Mouse (Mus musculus) embryo, embryonic 11.5 days (tissue): ENCODE data around the gene Nras.

ENCODE experiments used
- DNase-seq: peaks from one replicate; pipeline ENCODE4 v3.0.0-alpha.2; 2012; ENCODE audit warnings: low read depth, low spot score

Gene Nras

GRCm38 (mm10) chr3:103098662-103099061, 40.6 kb downstream of the Nras start:
- no peak for DNase-seq

- DNase-seq: no peak
Observed at GRCm38 (mm10) chr3:103099667-103100066, 41.6 kb downstream of the Nras start.

- DNase-seq: no peak
Observed at GRCm38 (mm10) chr3:103100735-103101134, 42.6 kb downstream of the Nras start.

GRCm38 (mm10) chr3:103101194-103101593, 43.1 kb downstream of the Nras start:
- DNase-seq: no peak

- DNase-seq: no peak
Observed at GRCm38 (mm10) chr3:103101909-103102308, 43.8 kb downstream of the Nras start.

GRCm38 (mm10) chr3:103102454-103103390, 44.6 kb downstream of the Nras start, which contains the start of gene Dennd2c:
Dennd2c (plus strand) TSS chr3:103102604.
- DNase-seq: peak; percentile 84

- no peak for DNase-seq
Observed at GRCm38 (mm10) chr3:103107565-103108240, 49.6 kb downstream of the Nras start.

GRCm38 (mm10) chr3:103112216-103112615, 54.1 kb downstream of the Nras start:
- no peak for DNase-seq
